Mouse (Mus musculus) spleen, postnatal 0 days (tissue): ENCODE data around the gene Zpbp2. TPM values are rescaled to one million over a fixed set of nuclear protein-coding genes. Genes with fewer than 3 reads are reported as not detected.

Experiments
- polyA plus RNA-seq: library from polyadenylated mRNA; unstranded; fragments of >200 nt; fragmentation: Nextera tagmentation; extraction: Ambion mirVana; gene quantifications from 2 replicates; pipeline ENCODE4 v1.2.1, GENCODE M21; 2015

The Zpbp2 gene
- polyA plus RNA-seq: 0.86 and 1.9 TPM in 2 replicates

GRCm38 (mm10) chr11:98550975-98551828 lies at the start of gene Zpbp2:
TSS of gene Zpbp2 (plus strand) at chr11:98551097.

GRCm38 (mm10) chr11:98545711-98546231 lies 5.1 kb upstream of the Zpbp2 start, which contains the start of gene Ikzf3:
TSS of gene Ikzf3 (minus strand) at chr11:98546031.

GRCm38 (mm10) chr11:98586892-98587563 lies 36.1 kb downstream of the Zpbp2 start, which contains the start of gene Ormdl3:
TSS of gene Ormdl3 (minus strand) at chr11:98587368.

DNA sequence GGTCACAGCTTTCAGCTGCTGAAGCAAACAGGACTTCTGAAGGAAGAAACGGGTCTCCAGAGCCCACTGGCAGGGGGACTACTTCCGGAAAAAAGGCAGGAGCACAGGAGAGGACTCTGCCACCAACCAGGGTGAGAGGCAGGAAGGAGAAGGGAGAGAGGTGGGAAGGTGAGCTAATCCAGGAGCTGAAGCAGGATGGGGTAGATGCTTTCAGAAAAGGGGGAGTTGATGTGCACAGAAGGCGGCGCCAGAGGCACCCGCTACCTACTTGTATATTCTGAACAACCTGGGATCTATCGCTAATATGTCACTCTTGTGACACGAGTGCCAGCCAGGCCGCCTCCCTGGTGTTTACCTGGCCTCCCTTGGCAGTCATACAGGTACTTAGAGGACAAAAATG lies 47.1 kb downstream of the Zpbp2 start, which contains the start of gene Lrrc3c:
Gene Lrrc3c, plus strand, starts transcription at position 301 of the 400 bp plus-strand sequence.

Other genes with a start within 250 kb of the Zpbp2 start
- not detected in 2 replicates for gene Neurod2, start 221.4 kb upstream of the Zpbp2 start, polyA plus RNA-seq
- 0.18 and 0.24 TPM in 2 replicates for gene Ppp1r1b, start 202.7 kb upstream of the Zpbp2 start, polyA plus RNA-seq
- gene Stard3, start 192.7 kb upstream of the Zpbp2 start, polyA plus RNA-seq: 18.5 and 22.1 TPM in 2 replicates
- not detected in 2 replicates for gene Tcap, start 167.3 kb upstream of the Zpbp2 start, polyA plus RNA-seq
- gene Pnmt, start 164.6 kb upstream of the Zpbp2 start, polyA plus RNA-seq: not detected in 2 replicates
- gene Pgap3, start 150.6 kb upstream of the Zpbp2 start, polyA plus RNA-seq: 4.4 and 6.1 TPM in 2 replicates
- 3.5 and 4.7 TPM in 2 replicates for gene Erbb2, start 138.6 kb upstream of the Zpbp2 start, polyA plus RNA-seq
- gene Mien1, start 112.1 kb upstream of the Zpbp2 start, polyA plus RNA-seq: 64.5 and 65.2 TPM in 2 replicates
- 0.39 and 0.54 TPM in 2 replicates for gene Grb7, start 104.7 kb upstream of the Zpbp2 start, polyA plus RNA-seq
- 2.8 and 3.2 TPM in 2 replicates for gene Ikzf3, start 5.1 kb upstream of the Zpbp2 start, polyA plus RNA-seq
- gene Ormdl3, start 36.3 kb downstream of the Zpbp2 start, polyA plus RNA-seq: 47.2 and 53.2 TPM in 2 replicates
- not detected in 2 replicates for gene Lrrc3c, start 47.2 kb downstream of the Zpbp2 start, polyA plus RNA-seq
- gene Gm12355, start 74.6 kb downstream of the Zpbp2 start, polyA plus RNA-seq: 0.89 and 0.91 TPM in 2 replicates
- gene Gsdma3, start 75.3 kb downstream of the Zpbp2 start, polyA plus RNA-seq: not detected in 2 replicates
- gene Gsdma2, start 95.7 kb downstream of the Zpbp2 start, polyA plus RNA-seq: not detected in 2 replicates
- 0.08 and 0.10 TPM in 2 replicates for gene Gsdma, start 113.3 kb downstream of the Zpbp2 start, polyA plus RNA-seq
- 97.4 and 100 TPM in 2 replicates for gene Psmd3, start 131.5 kb downstream of the Zpbp2 start, polyA plus RNA-seq
- not detected in 2 replicates for gene Csf3, start 150.2 kb downstream of the Zpbp2 start, polyA plus RNA-seq
- 22.2 and 22.7 TPM in 2 replicates for gene Med24, start 178.3 kb downstream of the Zpbp2 start, polyA plus RNA-seq
- 15.5 and 19.9 TPM in 2 replicates for gene Thra, start 189.5 kb downstream of the Zpbp2 start, polyA plus RNA-seq
- 0.90 and 1.2 TPM in 2 replicates for gene Nr1d1, start 224.2 kb downstream of the Zpbp2 start, polyA plus RNA-seq
- 15.0 and 18.0 TPM in 2 replicates for gene Msl1, start 244.4 kb downstream of the Zpbp2 start, polyA plus RNA-seq